Mouse (Mus musculus): Measurements from ENCODE around the gene Gm19935. TPM values are rescaled to one million over a fixed set of nuclear protein-coding genes. Genes with fewer than 3 reads are reported as not detected.

Gene Gm19935
- total RNA-seq, 2 experiments from 2014 or later = not detected

DNA sequence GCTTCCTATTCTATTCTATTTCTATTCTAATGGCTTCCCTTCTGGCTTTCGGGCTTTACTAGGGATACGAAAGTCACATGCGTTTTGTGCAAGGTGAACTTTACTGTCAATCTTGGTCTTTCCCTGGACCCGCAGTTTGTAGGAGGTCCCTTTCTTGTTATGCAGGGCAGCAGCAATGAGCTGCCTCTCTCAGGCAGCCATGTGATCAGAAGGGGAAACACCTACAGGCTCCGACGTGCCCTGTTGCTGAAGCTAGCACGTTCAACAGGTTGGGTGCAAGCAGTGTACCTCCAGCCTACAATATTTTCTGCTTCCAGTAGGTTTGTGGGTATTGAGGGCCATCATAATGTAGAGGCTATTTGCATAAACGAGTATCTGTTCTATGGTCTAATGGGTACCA, 13.8 kb upstream of the Gm19935 start:
- no peak for DNase-seq (ENCODE audit: low spot score in 2 of 2)

DNA sequence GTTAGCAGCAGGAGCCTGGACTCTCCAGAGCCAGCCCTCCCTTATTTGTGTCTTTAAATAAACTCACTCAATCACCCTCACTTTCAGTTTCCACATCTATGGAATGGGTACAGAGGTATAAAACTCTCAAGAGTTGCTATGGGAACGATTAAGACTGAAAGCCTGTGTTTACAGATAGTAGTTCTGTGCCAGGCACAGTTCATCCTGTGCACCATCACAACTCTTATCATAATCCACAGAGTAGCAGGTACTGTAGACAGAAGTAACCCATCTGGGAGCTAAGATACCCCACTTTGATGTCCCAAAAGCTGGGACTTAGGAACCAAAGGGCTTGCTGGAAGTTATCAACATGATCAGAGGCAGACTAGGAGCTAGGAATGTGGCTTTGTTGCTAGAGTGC, 12.6 kb upstream of the Gm19935 start:
- DNase-seq (ENCODE audit: low spot score in 2 of 2) = no peak

- no peak for DNase-seq (ENCODE audit: low spot score in 2 of 2)
Observed at GRCm38 (mm10) chr8:90828987-90829740, 12.0 kb upstream of the Gm19935 start.

- DNase-seq (ENCODE audit: low spot score in 2 of 2) = peak; percentile 97
Observed at GRCm38 (mm10) chr8:90828181-90828986, 11.2 kb upstream of the Gm19935 start, which contains the start of gene Chd9. TSS of gene Chd9 (plus strand) at chr8:90828352.

- no peak for DNase-seq (ENCODE audit: low spot score in 2 of 2)
Observed at GRCm38 (mm10) chr8:90825459-90825871, 8.3 kb upstream of the Gm19935 start.

GRCm38 (mm10) chr8:90822443-90822842, 5.2 kb upstream of the Gm19935 start:
- DNase-seq (ENCODE audit: low spot score in 2 of 2) = no peak

GRCm38 (mm10) chr8:90820321-90820696, 3.1 kb upstream of the Gm19935 start:
- DNase-seq (ENCODE audit: low spot score in 2 of 2) = no peak

DNA sequence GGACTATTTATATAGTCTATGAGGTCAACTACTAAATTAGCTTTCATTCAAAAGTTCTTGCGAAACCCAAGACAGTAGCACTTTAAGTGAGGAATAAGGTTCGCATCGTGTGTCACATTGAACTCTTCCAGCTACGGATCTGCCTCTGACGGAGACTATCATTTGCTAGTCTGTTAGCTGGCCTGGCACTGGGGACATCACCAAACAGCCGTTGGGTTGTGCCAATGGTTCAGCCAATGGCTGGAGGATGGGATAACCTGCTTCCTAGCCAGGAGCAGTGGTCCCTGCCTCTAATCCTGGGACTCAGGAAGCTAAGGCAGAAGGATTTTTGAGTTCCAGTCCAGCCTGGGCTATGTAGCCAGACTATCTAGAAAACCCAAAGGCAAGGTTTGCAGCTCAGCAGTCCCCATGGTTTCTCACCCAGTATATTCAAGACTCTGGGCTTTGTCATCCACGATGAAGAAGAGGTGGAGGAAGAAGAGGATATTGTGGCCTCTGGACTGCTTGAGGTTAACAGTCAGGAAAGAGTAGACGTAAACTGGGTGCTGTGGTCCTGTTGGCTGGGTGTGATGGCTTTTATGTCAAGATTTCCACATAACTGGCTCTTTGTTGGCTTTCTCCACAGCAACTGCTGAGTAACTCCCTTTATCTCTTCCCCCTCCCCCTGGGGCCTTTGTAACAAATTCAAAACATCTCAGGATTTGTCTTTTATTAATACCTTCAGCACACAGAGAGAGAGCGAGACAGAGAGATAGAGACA, 2.5 kb upstream of the Gm19935 start:
- no peak for DNase-seq (ENCODE audit: low spot score in 2 of 2)

DNA sequence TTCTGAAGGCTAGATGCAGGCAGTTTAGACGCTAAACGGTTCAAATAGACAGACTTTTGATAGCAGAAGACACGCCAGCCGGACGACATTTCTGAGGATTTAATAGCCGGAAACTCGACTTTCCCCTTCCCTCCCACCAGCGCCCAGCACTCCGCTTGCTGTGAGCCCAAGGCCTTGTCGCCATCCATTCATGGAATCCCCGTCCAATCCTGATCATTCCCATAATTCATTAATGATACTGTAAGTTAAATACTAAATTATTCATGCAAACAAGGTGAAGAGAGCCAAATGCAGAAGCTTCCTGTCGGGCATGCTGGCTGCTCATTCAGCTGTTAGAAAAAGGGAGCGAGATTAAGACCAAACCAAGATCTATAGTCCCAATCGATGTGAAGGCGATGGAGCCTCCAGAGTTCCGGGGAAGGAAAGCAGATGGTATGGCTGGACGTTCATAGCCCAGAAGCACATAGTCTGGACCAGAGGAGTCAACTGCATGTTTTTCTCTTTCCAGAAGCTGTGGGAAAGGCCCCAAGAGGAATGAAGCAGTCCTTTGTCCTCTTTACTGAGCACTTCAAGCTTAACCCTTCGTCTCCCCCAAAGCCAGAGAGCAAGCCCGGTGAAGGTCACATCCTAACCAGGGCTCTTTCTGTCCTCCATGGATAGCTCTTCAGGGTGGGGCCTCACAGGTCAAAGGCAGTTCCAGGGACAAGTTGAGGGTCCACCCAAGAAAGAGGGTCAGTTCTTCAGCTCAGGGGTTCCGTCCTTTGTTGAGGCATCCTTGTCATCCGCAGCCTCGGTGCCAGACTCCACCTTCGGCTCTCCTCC, 921 bp downstream of the Gm19935 start:
- DNase-seq (ENCODE audit: low spot score in 2 of 2) = no peak

DNA sequence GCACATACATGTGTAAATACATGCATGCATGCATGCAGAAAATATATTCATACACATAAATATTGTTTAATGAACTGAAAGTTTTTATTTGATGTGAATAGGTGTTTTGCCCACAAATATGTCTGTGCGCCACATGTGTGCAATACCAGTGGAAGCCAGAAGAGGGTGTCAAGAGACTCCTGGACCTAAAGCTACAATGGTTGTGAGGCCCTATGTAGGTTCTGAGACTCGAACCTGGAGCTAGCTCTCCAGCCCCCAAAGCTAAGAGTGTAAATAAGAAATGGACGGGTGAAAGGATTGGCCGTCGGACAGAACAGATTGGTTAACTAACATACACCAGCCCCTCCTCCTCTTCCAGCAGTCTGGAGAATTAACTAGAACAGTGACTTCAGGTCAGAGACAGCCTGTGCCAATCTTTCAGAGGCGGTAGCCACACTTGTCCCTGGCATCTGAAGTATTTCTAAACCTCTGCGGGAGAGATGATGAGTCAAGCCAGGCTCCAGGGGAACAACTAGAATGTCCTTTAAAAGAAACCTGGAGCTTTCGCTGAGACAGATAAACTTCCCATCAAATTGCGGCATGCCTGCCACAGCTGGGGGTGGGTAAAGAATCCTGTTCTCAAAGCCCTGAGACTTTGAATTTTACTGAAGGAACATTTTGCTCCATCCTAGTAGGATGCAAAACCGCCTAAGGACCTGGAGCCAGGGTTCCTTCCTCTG, 3.4 kb downstream of the Gm19935 start:
- no peak for DNase-seq (ENCODE audit: low spot score in 2 of 2)

DNA sequence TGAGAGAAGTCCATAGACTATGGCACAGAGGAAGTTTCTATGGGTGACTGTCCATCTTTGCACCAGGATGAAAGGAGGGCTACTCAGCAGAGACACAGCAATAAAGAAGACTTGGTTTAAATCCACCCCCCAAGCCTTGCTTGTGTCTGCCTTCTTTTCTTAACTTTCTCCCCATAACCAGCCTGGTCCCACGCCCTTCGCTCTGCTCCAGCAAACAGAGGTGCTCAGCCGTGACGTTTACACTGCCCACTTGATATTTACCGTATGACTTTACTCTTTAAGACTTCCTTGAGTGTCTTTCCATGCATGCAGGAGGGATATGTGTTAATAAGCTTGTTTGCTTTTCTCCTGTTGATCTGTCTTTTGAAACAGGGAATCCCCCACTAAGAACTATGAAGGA, 17.7 kb downstream of the Gm19935 start:
- no peak for DNase-seq (ENCODE audit: low spot score in 2 of 2)

GRCm38 (mm10) chr8:90794990-90795861, 22.0 kb downstream of the Gm19935 start:
- DNase-seq (ENCODE audit: low spot score in 2 of 2) = peak; percentile 38 to 72

- DNase-seq (ENCODE audit: low spot score in 2 of 2) = peak; percentile 59 to 81
Observed at GRCm38 (mm10) chr8:90793710-90794109, 23.5 kb downstream of the Gm19935 start.

GRCm38 (mm10) chr8:90791616-90792015, 25.6 kb downstream of the Gm19935 start:
- no peak for DNase-seq (ENCODE audit: low spot score in 2 of 2)

DNA sequence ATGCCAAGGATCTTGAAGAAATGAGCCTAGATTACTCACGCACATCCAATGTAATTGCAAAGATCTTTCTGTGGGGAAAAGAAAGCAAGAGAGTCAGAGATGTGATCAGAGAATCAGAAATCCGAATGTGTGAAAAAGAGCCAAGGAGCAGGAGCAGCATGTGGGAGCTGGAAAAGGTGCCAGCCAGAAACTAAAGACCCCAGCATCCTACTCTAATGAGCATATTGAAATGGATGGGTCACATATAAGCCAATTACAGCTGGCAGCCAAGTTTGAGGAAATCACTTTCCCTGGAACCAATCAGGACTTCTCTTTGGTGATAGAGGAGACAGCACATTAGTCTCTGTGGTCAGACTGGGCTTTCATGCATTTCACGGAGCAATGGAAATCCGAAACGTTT, 47.4 kb downstream of the Gm19935 start:
- DNase-seq (ENCODE audit: low spot score in 2 of 2) = no peak
